Mouse (Mus musculus): ENCODE measurements around the gene Hmgcr. TPM values are rescaled to one million over a fixed set of nuclear protein-coding genes. Genes with fewer than 3 reads are reported as not detected.

The Hmgcr gene
- total RNA-seq, 1 experiment, result 143 TPM

DNA sequence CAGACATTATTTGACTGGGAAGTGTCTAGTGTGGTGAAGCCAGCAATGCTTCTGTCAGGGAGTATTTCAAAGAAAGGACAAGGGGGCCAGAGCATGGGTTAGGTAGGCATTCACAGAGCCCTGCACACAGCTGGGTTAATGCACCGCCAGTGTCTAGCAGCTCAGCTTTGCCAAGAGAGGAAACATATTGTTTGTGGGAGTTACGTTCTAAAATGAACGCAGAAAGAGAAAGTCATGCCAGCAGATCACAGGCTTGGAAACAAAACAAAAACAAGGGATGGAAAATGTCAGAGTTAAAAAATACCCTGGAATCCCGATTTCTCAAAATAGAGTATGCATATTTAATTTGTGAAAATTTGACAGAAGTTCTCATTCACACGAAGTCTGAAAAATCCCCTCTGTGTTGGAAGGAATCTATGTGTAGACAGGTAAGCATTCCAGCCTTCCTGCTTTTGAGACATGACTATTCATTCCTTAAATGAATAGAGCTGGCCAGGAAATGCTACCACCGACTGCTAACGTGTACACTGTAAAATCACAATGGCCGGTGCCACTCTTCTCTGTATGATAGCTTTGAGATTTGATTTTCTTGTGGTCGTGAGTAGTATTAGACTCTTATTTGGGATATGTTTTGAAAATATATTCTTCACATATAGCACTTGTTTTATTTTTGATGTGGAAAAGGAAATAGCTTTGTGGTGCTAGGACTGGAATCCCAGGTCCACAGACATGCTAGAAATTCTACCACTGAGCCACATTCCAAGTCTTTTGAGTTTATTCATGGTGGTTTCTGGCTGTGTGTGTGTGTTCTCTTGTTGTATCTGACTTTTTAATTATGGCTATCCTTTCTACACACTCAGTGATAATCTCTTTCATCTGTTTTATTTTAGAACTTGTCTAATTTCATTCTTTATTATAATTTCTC, 9.7 kb upstream of the Hmgcr start:
- Histone ChIP-seq H3K9me3 (ENCODE audit: control insufficient read depth, insufficient read depth, low read depth, low read length) (no peaks in the 10 kb centered on the region), H3K36me3 (ENCODE audit: control insufficient read depth, insufficient read depth, low read length, poor library complexity, severe bottlenecking) (no peaks in the 10 kb centered on the region), H3K9ac (ENCODE audit: insufficient read depth, low read depth, low read length, poor library complexity, severe bottlenecking) (no peak overlapping the region), H3K4me1 (ENCODE audit: control insufficient read depth in 2 of 2, insufficient read depth in 2 of 2, low read length in 2 of 2, poor library complexity in 1 of 2) (peaks cover 7 to 8% of the 10 kb centered on the region in 2 experiments), H3K4me3 (ENCODE audit: insufficient read depth in 1 of 2, low read depth in 1 of 2, low read length in 2 of 2, poor library complexity in 1 of 2, severe bottlenecking in 1 of 2) (no peak overlapping the region), H3K27ac (ENCODE audit: insufficient read depth, low read depth, low read length, poor library complexity, severe bottlenecking) (no peak overlapping the region)
- in situ Hi-C loops (cut with MboI; ENCODE audit: low sequenced_read_pairs in 2 of 2, unreplicated experiment in 2 of 2), result no loop called here
- no peak for DNase-seq (ENCODE audit: low read depth, low spot score)
- no peak for TF ChIP-seq MAFK (IDR thresholded peaks at IDR 0.05; ENCODE audit: insufficient read depth, low read depth, low read length)
- TF ChIP-seq ZC3H11A (IDR thresholded peaks at IDR 0.05; ENCODE audit: borderline replicate concordance, low read depth, low read length), result no peak
- TF ChIP-seq HCFC1 (IDR thresholded peaks at IDR 0.05; ENCODE audit: borderline replicate concordance, insufficient read depth, low read length), result no peak
- no peak for TF ChIP-seq ZNF384 (IDR thresholded peaks at IDR 0.05; ENCODE audit: low read depth, low read length)
- no peak for TF ChIP-seq CHD2 (IDR thresholded peaks at IDR 0.05; ENCODE audit: low read depth, low read length)

DNA sequence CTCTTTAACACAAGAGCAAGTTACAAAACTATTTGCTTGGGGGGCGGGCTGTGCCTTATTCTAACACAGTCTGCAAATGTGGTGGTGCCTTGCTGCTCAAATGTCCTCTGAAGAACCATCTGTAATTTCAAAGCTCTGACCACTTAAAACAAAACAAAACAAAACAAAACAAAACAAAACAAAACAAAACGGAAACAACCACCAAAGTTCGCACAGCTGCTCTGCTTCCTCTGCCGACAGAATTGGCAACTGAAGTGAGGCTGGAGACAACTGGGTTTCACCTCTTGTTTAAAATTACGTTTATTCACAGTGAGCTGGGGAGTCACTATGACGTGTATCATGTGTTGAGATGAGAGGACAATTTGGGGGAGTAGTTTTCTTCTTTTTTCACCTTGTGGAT, 7.9 kb upstream of the Hmgcr start:
- H3K9me3 ChIP-seq (ENCODE audit: control insufficient read depth, insufficient read depth, low read depth, low read length), result no peaks in the 10 kb centered on the region
- DNase-seq (ENCODE audit: low read depth, low spot score), result no peak
- TF ChIP-seq HCFC1 (IDR thresholded peaks at IDR 0.05; ENCODE audit: borderline replicate concordance, insufficient read depth, low read length), result no peak
- TF ChIP-seq ZC3H11A (IDR thresholded peaks at IDR 0.05; ENCODE audit: borderline replicate concordance, low read depth, low read length), result no peak
- TF ChIP-seq ZNF384 (IDR thresholded peaks at IDR 0.05; ENCODE audit: low read depth, low read length), result no peak
- TF ChIP-seq MAFK (IDR thresholded peaks at IDR 0.05; ENCODE audit: insufficient read depth, low read depth, low read length), result no peak
- no peak for TF ChIP-seq CHD2 (IDR thresholded peaks at IDR 0.05; ENCODE audit: low read depth, low read length)
- no peak overlapping the region for H3K27ac ChIP-seq (ENCODE audit: insufficient read depth, low read depth, low read length, poor library complexity, severe bottlenecking)
- no peak overlapping the region for H3K9ac ChIP-seq (ENCODE audit: insufficient read depth, low read depth, low read length, poor library complexity, severe bottlenecking)
- H3K4me1 ChIP-seq (ENCODE audit: control insufficient read depth in 2 of 2, insufficient read depth in 2 of 2, low read length in 2 of 2, poor library complexity in 1 of 2), result peaks cover 9 to 13% of the 10 kb centered on the region in 2 experiments
- H3K4me3 ChIP-seq (ENCODE audit: insufficient read depth in 1 of 2, low read depth in 1 of 2, low read length in 2 of 2, poor library complexity in 1 of 2, severe bottlenecking in 1 of 2), result no peak overlapping the region
- no peaks in the 10 kb centered on the region for H3K36me3 ChIP-seq (ENCODE audit: control insufficient read depth, insufficient read depth, low read length, poor library complexity, severe bottlenecking)
- in situ Hi-C loops (cut with MboI; ENCODE audit: low sequenced_read_pairs in 2 of 2, unreplicated experiment in 2 of 2), result no loop called here

- no peak for DNase-seq (ENCODE audit: low read depth, low spot score)
- peaks cover 11 to 17% of the 10 kb centered on the region in 2 experiments for H3K4me1 ChIP-seq (ENCODE audit: control insufficient read depth in 2 of 2, insufficient read depth in 2 of 2, low read length in 2 of 2, poor library complexity in 1 of 2)
- no peaks in the 10 kb centered on the region for H3K36me3 ChIP-seq (ENCODE audit: control insufficient read depth, insufficient read depth, low read length, poor library complexity, severe bottlenecking)
- H3K9ac ChIP-seq (ENCODE audit: insufficient read depth, low read depth, low read length, poor library complexity, severe bottlenecking), result no peak overlapping the region
- no peak for TF ChIP-seq HCFC1 (IDR thresholded peaks at IDR 0.05; ENCODE audit: borderline replicate concordance, insufficient read depth, low read length)
- no peak for TF ChIP-seq MAFK (IDR thresholded peaks at IDR 0.05; ENCODE audit: insufficient read depth, low read depth, low read length)
- no peak for TF ChIP-seq CHD2 (IDR thresholded peaks at IDR 0.05; ENCODE audit: low read depth, low read length)
- no peak for TF ChIP-seq ZNF384 (IDR thresholded peaks at IDR 0.05; ENCODE audit: low read depth, low read length)
- TF ChIP-seq ZC3H11A (IDR thresholded peaks at IDR 0.05; ENCODE audit: borderline replicate concordance, low read depth, low read length), result no peak
- no peaks in the 10 kb centered on the region for H3K9me3 ChIP-seq (ENCODE audit: control insufficient read depth, insufficient read depth, low read depth, low read length)
- in situ Hi-C loops (cut with MboI; ENCODE audit: low sequenced_read_pairs in 2 of 2, unreplicated experiment in 2 of 2), result no loop called here
- H3K4me3 ChIP-seq (ENCODE audit: insufficient read depth in 1 of 2, low read depth in 1 of 2, low read length in 2 of 2, poor library complexity in 1 of 2, severe bottlenecking in 1 of 2), result no peak overlapping the region
- no peak overlapping the region for H3K27ac ChIP-seq (ENCODE audit: insufficient read depth, low read depth, low read length, poor library complexity, severe bottlenecking)
Measured at GRCm38 (mm10) chr13:96677071-96677470, 6.3 kb upstream of the Hmgcr start.

DNA sequence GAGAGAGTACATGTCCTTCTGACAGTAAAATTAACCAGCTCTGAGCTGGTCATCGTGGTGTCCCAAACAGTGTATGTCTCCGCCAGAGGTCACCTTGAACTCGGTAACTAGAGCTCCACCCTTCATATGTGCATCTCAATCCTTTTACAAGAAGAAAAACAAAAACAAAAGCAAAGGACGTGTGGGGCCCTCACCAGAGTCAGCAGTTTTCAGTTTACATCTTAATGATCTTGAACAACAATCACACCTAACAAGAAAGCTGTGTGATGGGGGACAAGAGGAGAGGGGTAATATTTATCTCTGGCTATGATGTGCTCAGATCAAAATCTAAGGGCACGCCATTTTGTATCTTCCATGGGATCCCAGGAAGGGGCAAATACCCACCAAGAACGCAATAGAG, 5.0 kb upstream of the Hmgcr start:
- in situ Hi-C loops (cut with MboI; ENCODE audit: low sequenced_read_pairs in 2 of 2, unreplicated experiment in 2 of 2), result no loop called here
- Histone ChIP-seq H3K4me3 (ENCODE audit: insufficient read depth in 1 of 2, low read depth in 1 of 2, low read length in 2 of 2, poor library complexity in 1 of 2, severe bottlenecking in 1 of 2) (no peak overlapping the region), H3K4me1 (ENCODE audit: control insufficient read depth in 2 of 2, insufficient read depth in 2 of 2, low read length in 2 of 2, poor library complexity in 1 of 2) (peaks cover 14 to 22% of the 10 kb centered on the region in 2 experiments), H3K36me3 (ENCODE audit: control insufficient read depth, insufficient read depth, low read length, poor library complexity, severe bottlenecking) (no peaks in the 10 kb centered on the region), H3K27ac (ENCODE audit: insufficient read depth, low read depth, low read length, poor library complexity, severe bottlenecking) (no peak overlapping the region), H3K9me3 (ENCODE audit: control insufficient read depth, insufficient read depth, low read depth, low read length) (no peaks in the 10 kb centered on the region), H3K9ac (ENCODE audit: insufficient read depth, low read depth, low read length, poor library complexity, severe bottlenecking) (no peak overlapping the region; the same call in 1 of the 2 replicates)
- DNase-seq (ENCODE audit: low read depth, low spot score), result no peak
- TF ChIP-seq CHD2 (IDR thresholded peaks at IDR 0.05; ENCODE audit: low read depth, low read length), result no peak
- TF ChIP-seq ZNF384 (IDR thresholded peaks at IDR 0.05; ENCODE audit: low read depth, low read length), result no peak
- no peak for TF ChIP-seq ZC3H11A (IDR thresholded peaks at IDR 0.05; ENCODE audit: borderline replicate concordance, low read depth, low read length)
- TF ChIP-seq MAFK (IDR thresholded peaks at IDR 0.05; ENCODE audit: insufficient read depth, low read depth, low read length), result no peak
- TF ChIP-seq HCFC1 (IDR thresholded peaks at IDR 0.05; ENCODE audit: borderline replicate concordance, insufficient read depth, low read length), result no peak

All from ES-E14 (cell line).